Mouse (Mus musculus): Measurements from ENCODE around the gene Sash1. TPM values are rescaled to one million over a fixed set of nuclear protein-coding genes. Genes with fewer than 3 reads are reported as not detected.

Sash1 gene
- polyA plus RNA-seq, 1 experiment from 2014 or later: 5.9 TPM

DNA sequence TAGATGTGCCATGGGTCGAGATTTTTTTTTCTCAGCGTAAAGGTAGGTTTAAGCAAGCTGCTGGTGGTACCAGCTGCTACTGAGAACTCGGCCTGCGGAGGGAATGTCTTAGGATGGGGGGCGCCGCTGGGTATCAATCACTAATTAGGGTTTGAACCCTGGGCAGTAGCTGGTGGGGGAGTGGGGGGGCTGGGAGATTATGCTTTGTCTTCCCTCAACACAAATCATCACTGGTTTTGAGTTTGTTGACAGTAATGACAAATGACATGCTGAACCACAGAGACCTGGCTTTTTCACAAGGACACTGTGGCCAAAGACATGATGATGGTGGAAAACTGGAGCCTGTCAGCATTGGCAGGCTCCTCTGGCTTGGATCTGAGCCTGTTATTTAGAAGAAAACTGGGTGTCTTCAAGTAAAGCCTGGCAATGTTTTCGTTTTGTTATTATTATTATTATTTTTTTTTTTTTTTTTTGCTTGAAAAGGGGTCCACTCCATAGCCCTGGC is 191.8 kb downstream of the Sash1 start:
- WGBS: 87% methylated on average over 7 of the region's 7 CpGs

GRCm38 (mm10) chr10:8693561-8693960 is 192.3 kb downstream of the Sash1 start:
- ATAC-seq (ENCODE audit: insufficient number of reproducible peaks, insufficient read depth, low FRiP score, low TSS enrichment, low read depth): no peak
- Histone ChIP-seq H3K27ac (no peak overlapping the region), H3K9ac (no peak overlapping the region), H3K27me3 (no peaks in the 10 kb centered on the region), H3K4me1 (no peaks in the 10 kb centered on the region), H3K4me3 (no peak overlapping the region), H3K4me2 (no peak overlapping the region), H3K36me3 (no peaks in the 10 kb centered on the region), H3K9me3 (no peaks in the 10 kb centered on the region)
- 84% methylated on average over 4 of the region's 4 CpGs for WGBS

More for the DNA sequence above, 191.8 kb downstream of the Sash1 start:
- Histone ChIP-seq H3K4me2 (no peak overlapping the region), H3K27ac (no peak overlapping the region), H3K4me1 (no peaks in the 10 kb centered on the region), H3K4me3 (no peak overlapping the region), H3K27me3 (no peaks in the 10 kb centered on the region), H3K9ac (no peak overlapping the region), H3K9me3 (no peaks in the 10 kb centered on the region), H3K36me3 (no peaks in the 10 kb centered on the region)
- ATAC-seq (ENCODE audit: insufficient number of reproducible peaks, insufficient read depth, low FRiP score, low TSS enrichment, low read depth): no peak

- H3K4me3 ChIP-seq: no peak overlapping the region
- no peaks in the 10 kb centered on the region for H3K9me3 ChIP-seq
- ATAC-seq (ENCODE audit: insufficient number of reproducible peaks, insufficient read depth, low FRiP score, low TSS enrichment, low read depth): no peak
- H3K4me2 ChIP-seq: no peak overlapping the region
- no peaks in the 10 kb centered on the region for H3K4me1 ChIP-seq
- 91% methylated on average over 2 of the region's 2 CpGs for WGBS
- no peaks in the 10 kb centered on the region for H3K27me3 ChIP-seq
- no peak overlapping the region for H3K27ac ChIP-seq
- no peak overlapping the region for H3K9ac ChIP-seq
- no peaks in the 10 kb centered on the region for H3K36me3 ChIP-seq
Measured at GRCm38 (mm10) chr10:8692531-8692930, 193.3 kb downstream of the Sash1 start.

- 0 out of 2 replicates have a peak, but pooled peaks cover 4% of the 10 kb centered on the region for H3K9me3 ChIP-seq
- no peak for ATAC-seq (ENCODE audit: insufficient number of reproducible peaks, insufficient read depth, low FRiP score, low TSS enrichment, low read depth)
- no peaks in the 10 kb centered on the region for H3K4me1 ChIP-seq
- no peak overlapping the region for H3K4me2 ChIP-seq
- no peak overlapping the region for H3K4me3 ChIP-seq
- H3K27me3 ChIP-seq: no peaks in the 10 kb centered on the region
- H3K9ac ChIP-seq: no peak overlapping the region
- no peak overlapping the region for H3K27ac ChIP-seq
- H3K36me3 ChIP-seq: no peaks in the 10 kb centered on the region
- WGBS: 79% methylated on average over 1 of the region's 1 CpGs
Measured at GRCm38 (mm10) chr10:8686219-8686618, 199.7 kb downstream of the Sash1 start.

DNA sequence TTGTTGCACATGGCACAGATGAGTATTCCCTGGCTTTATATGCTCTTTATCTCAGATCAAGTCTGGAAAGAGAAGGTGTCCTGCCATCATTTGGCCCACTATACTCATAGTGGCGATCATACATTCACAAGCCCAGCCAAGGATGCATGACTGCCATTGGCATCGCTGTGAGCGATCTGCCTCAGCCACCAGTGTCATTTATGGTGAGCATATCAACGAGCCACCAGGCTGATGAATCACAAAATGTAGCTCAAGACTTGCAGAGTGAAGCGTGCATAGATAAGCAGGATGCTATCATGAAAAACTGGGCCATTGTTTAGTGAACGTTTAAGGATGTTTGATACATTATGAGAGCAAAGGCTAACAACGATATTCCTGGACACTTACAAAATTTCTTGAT is 200.6 kb downstream of the Sash1 start:
- Histone ChIP-seq H3K9ac (no peak overlapping the region), H3K27me3 (no peaks in the 10 kb centered on the region), H3K9me3 (0 out of 2 replicates have a peak, but pooled peaks cover 4% of the 10 kb centered on the region), H3K4me3 (no peak overlapping the region), H3K4me2 (no peak overlapping the region), H3K36me3 (no peaks in the 10 kb centered on the region), H3K27ac (no peak overlapping the region), H3K4me1 (no peaks in the 10 kb centered on the region)
- no peak for ATAC-seq (ENCODE audit: insufficient number of reproducible peaks, insufficient read depth, low FRiP score, low TSS enrichment, low read depth)
- 92% methylated on average over 7 of the region's 7 CpGs for whole genome bisulfite sequencing

- 0 out of 2 replicates have a peak, but pooled peaks cover 4% of the 10 kb centered on the region for H3K9me3 ChIP-seq
- WGBS: 17% methylated on average over 4 of the region's 4 CpGs
- H3K4me2 ChIP-seq: no peak overlapping the region
- no peaks in the 10 kb centered on the region for H3K27me3 ChIP-seq
- no peak for ATAC-seq (ENCODE audit: insufficient number of reproducible peaks, insufficient read depth, low FRiP score, low TSS enrichment, low read depth)
- H3K4me1 ChIP-seq: no peaks in the 10 kb centered on the region
- no peak overlapping the region for H3K27ac ChIP-seq
- H3K4me3 ChIP-seq: no peak overlapping the region
- H3K36me3 ChIP-seq: no peaks in the 10 kb centered on the region
- H3K9ac ChIP-seq: no peak overlapping the region
Measured at GRCm38 (mm10) chr10:8682900-8683299, 203.0 kb downstream of the Sash1 start.

DNA sequence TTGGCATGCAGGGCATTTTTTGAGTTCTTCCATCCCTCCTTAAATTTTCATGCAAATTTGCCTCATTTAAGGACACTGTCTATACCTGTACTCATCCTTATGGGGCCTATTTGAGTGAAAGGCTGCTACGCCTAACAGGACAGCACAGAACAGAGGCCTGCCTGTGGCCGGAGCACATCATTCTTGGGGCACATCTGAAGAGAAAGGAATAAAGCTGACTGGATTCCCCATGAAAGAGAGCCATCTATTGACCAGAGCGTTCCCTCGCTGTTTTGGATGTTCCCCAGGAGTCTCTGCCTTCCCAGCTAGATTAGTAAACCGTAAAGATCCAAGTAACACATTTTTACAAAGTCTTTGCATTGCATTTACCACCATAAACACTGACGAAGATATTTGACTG is 203.5 kb downstream of the Sash1 start:
- no peak overlapping the region for H3K4me2 ChIP-seq
- 80% methylated on average over 6 of the region's 6 CpGs for WGBS
- no peaks in the 10 kb centered on the region for H3K4me1 ChIP-seq
- no peaks in the 10 kb centered on the region for H3K27me3 ChIP-seq
- 0 out of 2 replicates have a peak, but pooled peaks cover 4% of the 10 kb centered on the region for H3K9me3 ChIP-seq
- H3K27ac ChIP-seq: no peak overlapping the region
- no peak overlapping the region for H3K4me3 ChIP-seq
- H3K36me3 ChIP-seq: no peaks in the 10 kb centered on the region
- ATAC-seq (ENCODE audit: insufficient number of reproducible peaks, insufficient read depth, low FRiP score, low TSS enrichment, low read depth): no peak
- no peak overlapping the region for H3K9ac ChIP-seq

GRCm38 (mm10) chr10:8676722-8677121 is 209.1 kb downstream of the Sash1 start:
- H3K27me3 ChIP-seq: no peaks in the 10 kb centered on the region
- WGBS: 76% methylated on average over 5 of the region's 5 CpGs

More at GRCm38 (mm10) chr10:8676722-8677121, 209.1 kb downstream of the Sash1 start:
- Histone ChIP-seq H3K4me1 (0 out of 2 replicates have a peak, but pooled peaks cover 5% of the 10 kb centered on the region), H3K9me3 (no peaks in the 10 kb centered on the region), H3K9ac (no peak overlapping the region), H3K27ac (no peak overlapping the region), H3K4me2 (no peak overlapping the region), H3K4me3 (no peak overlapping the region), H3K36me3 (no peaks in the 10 kb centered on the region)
- no peak for ATAC-seq (ENCODE audit: insufficient number of reproducible peaks, insufficient read depth, low FRiP score, low TSS enrichment, low read depth)

Data from embryonic facial prominence, embryonic 13.5 days (tissue).